Mouse (Mus musculus): ENCODE measurements around the gene Gm438. TPM values are rescaled to one million over a fixed set of nuclear protein-coding genes. Genes with fewer than 3 reads are reported as not detected.
"Not testable (repeated sequence)": the region's sequence is repeated elsewhere in the genome, so short reads cannot be mapped to it uniquely, and the experiment has no call there.

The Gm438 gene
- polyA plus RNA-seq (2012; rRNA removed), result not detected in 2 replicates

DNA sequence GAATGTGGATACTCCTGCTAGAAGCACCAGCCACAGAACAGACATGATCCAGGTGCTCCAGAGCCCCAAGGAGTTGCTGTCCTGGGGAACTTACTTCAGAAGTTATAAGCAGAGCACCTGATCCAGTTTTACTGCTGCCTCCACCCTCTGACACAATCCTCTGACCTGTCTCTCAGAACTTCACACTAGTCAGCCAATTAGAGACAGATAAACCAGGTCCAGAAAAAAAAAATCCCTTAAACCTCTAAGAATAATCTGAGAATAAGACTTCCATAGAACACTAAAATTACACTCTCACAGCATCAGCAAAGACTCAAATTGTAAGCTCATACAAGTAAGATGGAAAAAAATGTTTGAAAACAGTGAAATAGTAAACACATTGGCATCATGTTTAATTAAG is at the start of gene Gm438:
Gene Gm438 (minus strand): TSS at position 101 of the 400 bp plus-strand sequence.
- no peak for DNase-seq (ENCODE audit: low read depth, low spot score)

DNA sequence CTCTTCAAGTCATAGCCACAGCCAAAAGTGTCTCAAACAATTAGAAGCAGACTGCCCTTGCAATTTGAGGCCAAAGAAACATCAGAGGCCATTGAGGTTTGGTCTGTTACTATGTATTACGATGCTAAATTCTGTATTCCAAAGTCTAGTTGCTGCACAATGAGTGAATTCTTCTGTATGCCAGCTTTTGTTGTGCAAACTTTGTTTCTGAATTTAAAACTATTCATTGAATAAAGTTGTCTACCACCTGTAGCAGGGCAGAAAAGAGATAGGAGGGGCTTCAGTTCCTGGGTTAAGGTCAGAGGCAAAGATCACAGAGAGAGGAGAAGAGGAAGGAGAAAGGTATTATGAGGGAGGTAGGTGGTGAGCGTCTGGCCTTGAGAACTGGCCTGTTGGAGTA is 38.3 kb upstream of the Gm438 start:
- no peak for DNase-seq (ENCODE audit: low read depth, low spot score)
- 75% methylated on average over 2 of the region's 2 CpGs for WGBS

DNA sequence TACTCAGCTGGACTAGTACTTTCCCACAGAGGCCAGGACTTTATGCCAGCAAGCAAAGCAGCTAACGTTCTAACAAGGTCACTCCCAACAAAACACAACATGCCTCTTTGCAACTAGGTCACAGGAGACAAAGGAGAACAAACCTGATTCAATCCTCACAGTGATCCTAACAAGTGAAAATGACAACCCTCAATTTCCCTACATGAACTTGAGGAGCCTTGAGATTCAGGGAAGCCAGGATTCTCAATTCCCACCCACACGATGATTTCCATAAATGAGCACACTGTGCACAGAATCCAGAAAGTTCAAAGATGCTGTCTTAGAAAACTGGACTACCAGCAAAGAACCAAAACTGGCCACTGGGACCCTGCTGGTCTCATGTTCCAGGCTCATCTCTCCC is 37.6 kb upstream of the Gm438 start:
- WGBS, result 68% methylated on average over 2 of the region's 2 CpGs

DNA sequence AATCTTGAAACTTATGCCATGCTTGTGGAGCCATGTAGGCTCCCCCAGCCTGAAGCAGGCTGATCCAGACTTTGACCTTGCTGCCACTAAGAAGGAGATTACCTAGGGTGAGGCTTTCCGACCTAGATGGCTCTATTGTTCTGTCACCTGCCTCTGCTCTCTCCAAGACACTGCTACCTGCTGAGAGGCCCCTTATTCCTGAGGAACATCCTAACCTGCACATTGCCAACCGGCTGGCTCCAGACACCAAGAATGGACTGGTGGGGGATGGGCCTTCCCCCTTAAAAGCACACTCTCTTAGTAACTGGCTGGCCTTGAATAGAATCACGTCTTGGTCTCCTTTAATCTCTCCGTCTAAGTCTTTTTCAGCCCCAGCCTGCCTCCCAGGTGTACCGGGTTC is 20.8 kb upstream of the Gm438 start:
- 28% methylated on average over 5 of the region's 5 CpGs for WGBS
- not testable (repeated sequence) for DNase-seq (ENCODE audit: low read depth, low spot score)

More for the DNA sequence above, 37.6 kb upstream of the Gm438 start:
- DNase-seq (ENCODE audit: low read depth, low spot score), result no peak

DNA sequence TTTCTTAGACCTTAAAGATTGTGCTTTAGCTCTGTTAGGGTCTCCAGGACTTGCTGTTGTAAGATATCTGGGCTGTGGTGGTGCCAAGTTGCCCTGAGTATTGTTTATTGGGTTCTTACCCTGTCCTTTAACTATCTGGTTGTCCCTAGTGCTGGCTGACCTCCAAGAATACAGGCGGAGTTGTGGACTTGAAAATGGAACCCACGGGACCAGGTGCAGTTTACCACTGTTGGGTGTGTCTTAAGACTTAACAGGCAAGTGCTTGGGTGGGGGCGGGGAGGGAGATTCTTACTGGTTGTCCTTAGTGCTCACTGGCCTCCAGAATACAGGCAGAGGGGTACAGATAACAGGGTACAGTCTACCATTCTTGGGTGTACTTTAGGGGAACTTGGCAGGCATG is 17.2 kb upstream of the Gm438 start:
- DNase-seq (ENCODE audit: low read depth, low spot score), result peak; percentile 81

DNA sequence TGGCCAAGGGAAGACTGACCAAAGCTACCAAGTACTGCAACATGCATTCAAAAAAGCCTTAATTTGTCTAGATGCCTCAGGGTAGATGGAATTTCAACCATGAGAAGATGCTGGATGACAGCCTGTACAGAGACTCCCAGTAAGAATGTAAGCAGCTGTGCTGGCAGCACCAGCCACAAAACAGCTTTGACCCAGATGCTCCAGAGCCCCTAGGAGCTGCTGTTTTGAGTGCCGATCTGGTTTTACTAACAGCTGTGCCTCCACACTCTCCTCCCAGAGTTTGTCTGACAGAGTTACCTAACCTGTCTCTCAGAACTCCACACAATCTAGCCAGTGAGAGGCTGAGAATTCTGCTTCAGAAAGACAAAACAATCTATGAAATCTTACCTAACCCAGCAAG is 3.8 kb upstream of the Gm438 start:
- DNase-seq (ENCODE audit: low read depth, low spot score), result no peak
- WGBS, result 63% methylated on average over 1 of the region's 1 CpGs

More for the DNA sequence above, 17.2 kb upstream of the Gm438 start:
- 24% methylated on average over 3 of the region's 3 CpGs for WGBS

DNA sequence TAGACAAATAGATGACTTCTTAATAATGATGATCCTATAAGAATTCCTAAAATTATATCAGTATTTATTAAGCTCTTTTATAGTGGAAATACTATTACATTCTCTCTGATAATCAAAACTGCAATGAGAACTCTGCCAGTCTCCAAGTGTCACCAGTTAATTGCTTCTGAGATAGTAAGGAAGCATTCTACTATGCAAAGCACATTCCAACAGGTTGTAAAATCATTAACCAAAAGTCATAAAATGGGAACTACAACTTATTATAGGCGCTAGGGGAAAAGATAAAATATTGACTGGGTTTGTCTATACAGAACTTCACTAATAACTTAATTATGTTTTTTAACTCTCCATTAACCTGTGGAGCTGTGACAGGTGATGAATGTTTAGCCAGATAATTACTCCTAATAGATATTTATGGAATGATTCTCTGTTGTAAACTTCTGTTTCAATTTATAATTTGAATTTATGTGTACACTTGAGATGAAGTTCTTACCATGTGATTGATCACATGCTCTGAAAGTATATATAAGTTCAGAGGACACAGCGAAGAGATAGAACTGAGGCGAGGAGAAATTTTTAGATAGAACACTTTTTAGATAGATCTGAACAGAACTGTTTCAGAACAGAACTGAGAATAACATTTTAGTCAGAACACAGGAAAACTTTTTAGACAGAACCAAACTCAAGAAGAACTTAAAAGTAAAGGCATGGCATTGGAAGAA is 3.7 kb downstream of the Gm438 start:
- WGBS, result 38% methylated on average over 3 of the region's 3 CpGs

DNA sequence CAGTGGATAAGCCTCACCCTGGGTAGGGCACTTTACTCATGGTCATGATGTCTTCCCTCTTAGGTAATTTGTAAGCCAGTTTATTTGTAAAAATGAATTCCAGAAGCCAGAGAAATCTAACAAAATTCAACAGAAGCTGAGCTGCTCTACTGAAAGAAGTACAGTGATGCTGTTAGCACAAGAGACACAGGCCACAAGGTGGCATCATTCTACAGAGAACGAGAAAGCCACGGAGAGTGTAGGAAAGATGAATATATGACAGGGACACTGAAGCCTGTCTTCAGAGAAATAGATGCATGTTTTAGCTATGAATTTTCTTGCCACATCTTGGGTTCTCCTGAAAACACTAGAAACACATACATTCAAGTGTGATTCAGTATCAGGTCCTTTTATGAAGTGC is 20.7 kb downstream of the Gm438 start:
- WGBS, result 12% methylated on average over 2 of the region's 2 CpGs
- DNase-seq (ENCODE audit: low read depth, low spot score), result peak; percentile 27

More for the DNA sequence above, 3.7 kb downstream of the Gm438 start:
- DNase-seq (ENCODE audit: low read depth, low spot score), result no peak

DNA sequence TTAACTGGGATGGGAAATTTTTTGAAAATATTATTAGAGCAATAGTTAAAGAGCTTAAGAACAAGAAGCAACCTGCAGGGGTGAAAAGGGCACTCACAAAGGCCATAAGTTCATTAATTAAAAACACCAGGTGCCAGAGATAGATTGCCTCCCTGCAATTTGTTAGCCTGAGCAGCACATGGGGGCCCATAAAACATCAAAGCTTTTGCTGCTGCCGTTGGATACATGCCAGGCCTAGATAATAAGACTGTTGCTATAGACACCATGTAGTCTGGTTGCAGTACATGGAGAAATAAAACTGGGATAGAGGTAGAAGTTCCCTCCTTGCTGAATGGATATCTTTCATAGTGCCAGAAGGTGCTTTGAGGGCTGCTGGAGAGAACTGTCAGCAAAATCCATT is 37.2 kb downstream of the Gm438 start:
- 2% methylated on average over 1 of the region's 1 CpGs for WGBS
- no peak for DNase-seq (ENCODE audit: low read depth, low spot score)

Other genes starting within 250 kb of the Gm438 start
- gene Gm13124, start 221.4 kb downstream of the Gm438 start, polyA plus RNA-seq (2012; rRNA removed), result not detected in 2 replicates
- not detected in 2 replicates for gene Aadacl4, start 172.9 kb downstream of the Gm438 start, polyA plus RNA-seq (2012; rRNA removed)
- gene Gm436, start 100.2 kb downstream of the Gm438 start, polyA plus RNA-seq (2012; rRNA removed), result not detected in 2 replicates
- gene Gm13178, start 65.2 kb downstream of the Gm438 start, polyA plus RNA-seq (2012; rRNA removed), result not detected in 2 replicates
- 64.8 and 76.8 TPM in 2 replicates for gene Dhrs3, start 106.2 kb upstream of the Gm438 start, polyA plus RNA-seq (2012; rRNA removed)